ENCODE assay signal across 28 mouse cellular contexts in genomic region chr2:178688586-178688985, GRCm38 (mm10).
"Had no signal": no experiment of that assay in that cellular context is flagged by ENCODE, and none has a peak within 500 bp of the region (broad histone marks: within the 10 kb centered on the region; RNA-seq: fewer than 3 reads in every experiment).

No protein-coding gene starts in this region.

- H3K27ac ChIP-seq: embryonic facial prominence, embryonic 10.5 days; embryonic facial prominence, embryonic 12.5 days; embryonic facial prominence, embryonic 13.5 days; embryonic facial prominence, embryonic 15.5 days; forebrain, embryonic 10.5 days; forebrain, embryonic 12.5 days; forebrain, embryonic 13.5 days; forebrain, embryonic 15.5 days; gastrocnemius, adult 2 months; heart, adult 2 months had no signal

- DNase-seq: cerebellum, adult 8-10 months; cerebellum, adult 9-10 months; cerebellum, adult 9-11 months; cerebellum, postnatal 10 days; cerebellum, postnatal 14 days; cerebellum, postnatal 25 days; cerebellum, postnatal 36 days; embryo, embryonic 11 days; forebrain, postnatal 0 days; gastrocnemius, adult 2 months; gastrocnemius, postnatal 10 days; gastrocnemius, postnatal 14 days; gastrocnemius, postnatal 25 days; gastrocnemius, postnatal 36 days; heart, adult 11 months; heart, adult 18-20 months; heart, adult 2 months had no signal

- H3K4me2 ChIP-seq: embryonic facial prominence, embryonic 12.5 days; embryonic facial prominence, embryonic 13.5 days; embryonic facial prominence, embryonic 15.5 days; forebrain, embryonic 12.5 days; forebrain, embryonic 13.5 days; forebrain, embryonic 15.5 days had no signal

- H3K27me3 ChIP-seq: embryonic facial prominence, embryonic 12.5 days; embryonic facial prominence, embryonic 13.5 days; forebrain, embryonic 13.5 days; forebrain, embryonic 15.5 days had no signal

- ATAC-seq: forebrain, embryonic 13.5 days; forebrain, embryonic 14.5 days; forebrain, embryonic 15.5 days; forebrain, embryonic 16.5 days; forebrain, postnatal 0 days had no signal

- H3K4me3 ChIP-seq: embryonic facial prominence, embryonic 10.5 days; embryonic facial prominence, embryonic 12.5 days; embryonic facial prominence, embryonic 13.5 days; embryonic facial prominence, embryonic 15.5 days; erythroblast, embryonic 14.5 days; forebrain, embryonic 10.5 days; forebrain, embryonic 12.5 days; forebrain, embryonic 13.5 days; forebrain, embryonic 15.5 days; gastrocnemius, adult 2 months; heart, adult 2 months had no signal

- H3K9ac ChIP-seq: embryonic facial prominence, embryonic 12.5 days; embryonic facial prominence, embryonic 13.5 days; embryonic facial prominence, embryonic 15.5 days; forebrain, embryonic 12.5 days; forebrain, embryonic 13.5 days; forebrain, embryonic 15.5 days; forebrain, postnatal 0 days had no signal

- H3K36me3 ChIP-seq: embryonic facial prominence, embryonic 10.5 days; embryonic facial prominence, embryonic 12.5 days; embryonic facial prominence, embryonic 13.5 days; embryonic facial prominence, embryonic 15.5 days; forebrain, embryonic 10.5 days; forebrain, embryonic 12.5 days; forebrain, embryonic 15.5 days had no signal

- H3K9me3 ChIP-seq: embryonic facial prominence, embryonic 10.5 days; embryonic facial prominence, embryonic 12.5 days; embryonic facial prominence, embryonic 13.5 days; embryonic facial prominence, embryonic 15.5 days; forebrain, embryonic 10.5 days; forebrain, embryonic 12.5 days; forebrain, embryonic 13.5 days; forebrain, embryonic 15.5 days had no signal
